Mouse (Mus musculus): ENCODE measurements at regions not wholly inside any gene's neighbourhood (a gene's known extent, or its start where the extent isn't known, plus 50 kb on each side); places are given as distances from the start of the nearest gene placed in this dataset.

- Histone ChIP-seq H3K9me3 (ENCODE audit: low read length) (no peaks in the 10 kb centered on the region), H3K9ac (replicated peaks; ENCODE audit: low read length, poor library complexity, severe bottlenecking) (no peak overlapping the region), H3K4me1 (ENCODE audit: insufficient read depth, low read length) (no peaks in the 10 kb centered on the region), H3K27ac (ENCODE audit: low read depth, low read length) (no peak overlapping the region), H3K27me3 (ENCODE audit: insufficient read depth, low read length) (no peaks in the 10 kb centered on the region), H3K36me3 (ENCODE audit: insufficient read depth, low read length) (no peaks in the 10 kb centered on the region), H3K4me3 (ENCODE audit: low read depth, low read length) (no peak overlapping the region), H3K4me2 (ENCODE audit: low read depth, low read length, poor library complexity, severe bottlenecking) (no peak overlapping the region)
- ATAC-seq (ENCODE audit: low FRiP score) (no peak), DNase-seq (ENCODE audit: low spot score) (no peak)
- no peak for TF ChIP-seq CTCF (IDR thresholded peaks at IDR 0.05)
- WGBS: 68% methylated on average over 1 of the region's 1 CpGs
These were observed 684.9 kb upstream of the Kirrel3 start for GRCm38 (mm10) chr9:33800763-33801162.

GRCm38 (mm10) chr9:33814739-33815368 is 670.8 kb upstream of the Kirrel3 start:
- no peak overlapping the region for H3K9ac ChIP-seq (replicated peaks; ENCODE audit: low read length, poor library complexity, severe bottlenecking)
- no peak for TF ChIP-seq CTCF (IDR thresholded peaks at IDR 0.05)
- H3K36me3 ChIP-seq (ENCODE audit: insufficient read depth, low read length): no peaks in the 10 kb centered on the region
- no peak for DNase-seq (ENCODE audit: low spot score)
- H3K4me1 ChIP-seq (ENCODE audit: insufficient read depth, low read length): no peaks in the 10 kb centered on the region
- WGBS: 45% methylated on average over 5 of the region's 5 CpGs
- no peaks in the 10 kb centered on the region for H3K9me3 ChIP-seq (ENCODE audit: low read length)
- H3K4me2 ChIP-seq (ENCODE audit: low read depth, low read length, poor library complexity, severe bottlenecking): no peak overlapping the region
- ATAC-seq (ENCODE audit: low FRiP score): no peak
- no peak overlapping the region for H3K4me3 ChIP-seq (ENCODE audit: low read depth, low read length)
- H3K27me3 ChIP-seq (ENCODE audit: insufficient read depth, low read length): no peaks in the 10 kb centered on the region
- no peak overlapping the region for H3K27ac ChIP-seq (ENCODE audit: low read depth, low read length)

GRCm38 (mm10) chr9:33822574-33823394 is 662.9 kb upstream of the Kirrel3 start:
- no peak overlapping the region for H3K4me2 ChIP-seq (ENCODE audit: low read depth, low read length, poor library complexity, severe bottlenecking)
- H3K36me3 ChIP-seq (ENCODE audit: insufficient read depth, low read length): no peaks in the 10 kb centered on the region
- ATAC-seq (ENCODE audit: low FRiP score) (no peak), DNase-seq (ENCODE audit: low spot score) (no peak)
- no peak overlapping the region for H3K4me3 ChIP-seq (ENCODE audit: low read depth, low read length)
- WGBS: 82% methylated on average over 9 of the region's 9 CpGs
- TF ChIP-seq CTCF (IDR thresholded peaks at IDR 0.05): no peak
- H3K27ac ChIP-seq (ENCODE audit: low read depth, low read length): no peak overlapping the region
- no peak overlapping the region for H3K9ac ChIP-seq (replicated peaks; ENCODE audit: low read length, poor library complexity, severe bottlenecking)
- no peaks in the 10 kb centered on the region for H3K27me3 ChIP-seq (ENCODE audit: insufficient read depth, low read length)
- H3K9me3 ChIP-seq (ENCODE audit: low read length): no peaks in the 10 kb centered on the region
- no peaks in the 10 kb centered on the region for H3K4me1 ChIP-seq (ENCODE audit: insufficient read depth, low read length)

GRCm38 (mm10) chr9:33826116-33826515 is 659.6 kb upstream of the Kirrel3 start:
- Histone ChIP-seq H3K4me3 (ENCODE audit: low read depth, low read length) (no peak overlapping the region), H3K27ac (ENCODE audit: low read depth, low read length) (no peak overlapping the region), H3K9me3 (ENCODE audit: low read length) (no peaks in the 10 kb centered on the region), H3K36me3 (ENCODE audit: insufficient read depth, low read length) (no peaks in the 10 kb centered on the region), H3K4me2 (ENCODE audit: low read depth, low read length, poor library complexity, severe bottlenecking) (no peak overlapping the region), H3K27me3 (ENCODE audit: insufficient read depth, low read length) (no peaks in the 10 kb centered on the region), H3K4me1 (ENCODE audit: insufficient read depth, low read length) (no peaks in the 10 kb centered on the region), H3K9ac (replicated peaks; ENCODE audit: low read length, poor library complexity, severe bottlenecking) (no peak overlapping the region)
- ATAC-seq (ENCODE audit: low FRiP score): no peak
- TF ChIP-seq CTCF (IDR thresholded peaks at IDR 0.05): no peak
- no peak for DNase-seq (ENCODE audit: low spot score)
- whole genome bisulfite sequencing: 62% methylated on average over 4 of the region's 4 CpGs

GRCm38 (mm10) chr9:33827409-33827808 is 658.3 kb upstream of the Kirrel3 start:
- no peaks in the 10 kb centered on the region for H3K4me1 ChIP-seq (ENCODE audit: insufficient read depth, low read length)
- no peak overlapping the region for H3K9ac ChIP-seq (replicated peaks; ENCODE audit: low read length, poor library complexity, severe bottlenecking)
- WGBS: 90% methylated on average over 2 of the region's 2 CpGs
- no peak for ATAC-seq (ENCODE audit: low FRiP score)
- no peaks in the 10 kb centered on the region for H3K27me3 ChIP-seq (ENCODE audit: insufficient read depth, low read length)
- TF ChIP-seq CTCF (IDR thresholded peaks at IDR 0.05): no peak
- H3K36me3 ChIP-seq (ENCODE audit: insufficient read depth, low read length): no peaks in the 10 kb centered on the region
- H3K4me2 ChIP-seq (ENCODE audit: low read depth, low read length, poor library complexity, severe bottlenecking): no peak overlapping the region
- no peak for DNase-seq (ENCODE audit: low spot score)
- no peak overlapping the region for H3K4me3 ChIP-seq (ENCODE audit: low read depth, low read length)
- no peak overlapping the region for H3K27ac ChIP-seq (ENCODE audit: low read depth, low read length)
- no peaks in the 10 kb centered on the region for H3K9me3 ChIP-seq (ENCODE audit: low read length)

- ATAC-seq (ENCODE audit: low FRiP score) (no peak), DNase-seq (ENCODE audit: low spot score) (no peak)
- Histone ChIP-seq H3K4me2 (ENCODE audit: low read depth, low read length, poor library complexity, severe bottlenecking) (no peak overlapping the region), H3K27ac (ENCODE audit: low read depth, low read length) (no peak overlapping the region), H3K9me3 (ENCODE audit: low read length) (no peaks in the 10 kb centered on the region), H3K9ac (replicated peaks; ENCODE audit: low read length, poor library complexity, severe bottlenecking) (no peak overlapping the region), H3K4me1 (ENCODE audit: insufficient read depth, low read length) (no peaks in the 10 kb centered on the region), H3K36me3 (ENCODE audit: insufficient read depth, low read length) (no peaks in the 10 kb centered on the region), H3K27me3 (ENCODE audit: insufficient read depth, low read length) (no peaks in the 10 kb centered on the region), H3K4me3 (ENCODE audit: low read depth, low read length) (no peak overlapping the region)
- TF ChIP-seq CTCF (IDR thresholded peaks at IDR 0.05): no peak
- 54% methylated on average over 1 of the region's 1 CpGs for WGBS
These were observed 647.9 kb upstream of the Kirrel3 start for GRCm38 (mm10) chr9:33837666-33838380.
